Mouse (Mus musculus): ENCODE measurements around the gene Fto.

GRCm38 (mm10) chr8:91317567-91318227 is 4.4 kb downstream of the Fto start:
- TF ChIP-seq CTCF (IDR thresholded peaks at IDR 0.05; ENCODE audit: low read depth, low read length) = no peak
- no peak for TF ChIP-seq POLR2AphosphoS5 (IDR thresholded peaks at IDR 0.05; ENCODE audit: insufficient replicate concordance, low read depth, low read length)
- TF ChIP-seq TAL1 (conservative IDR thresholded peaks at IDR 0.05; ENCODE audit: low read depth, low read length) = no peak
- no peak for TF ChIP-seq GATA1 (IDR thresholded peaks at IDR 0.05; ENCODE audit: borderline replicate concordance, low read length)

Measured in G1E (cell line).